Mouse (Mus musculus) small intestine, adult 2 months (tissue): ENCODE results near the gene Acsm2.

Source experiments
- CTCF ChIP-seq: fragments of 200-500 bp; IDR thresholded peaks from 2 replicates; pipeline ENCODE4 v1.5.1; 2012; ENCODE audit warnings: low read depth, mild to moderate bottlenecking, control low read depth, inconsistent platforms, low read length, moderate library complexity, mixed read lengths; ENCODE audit not compliant: insufficient replicate concordance, insufficient read length; ENCODE audit errors: extremely low read depth
- POLR2A ChIP-seq: fragments of 200-500 bp; IDR thresholded peaks from 2 replicates; pipeline ENCODE4 v1.6.1; 2012; ENCODE audit warnings: low read depth, mild to moderate bottlenecking, control low read depth, inconsistent platforms, low read length, moderate library complexity

- TF ChIP-seq CTCF = no peak
- TF ChIP-seq POLR2A = no peak
Observed at GRCm38 (mm10) chr7:119550471-119551222, 3.5 kb upstream of the Acsm2 start.
